Mouse (Mus musculus): ENCODE data around the gene Tmsb10. TPM values are rescaled to one million over a fixed set of nuclear protein-coding genes. Genes with fewer than 3 reads are reported as not detected.

The Tmsb10 gene
- 3,935 TPM for polyA plus RNA-seq (2017; shearing (Covaris generic))

DNA sequence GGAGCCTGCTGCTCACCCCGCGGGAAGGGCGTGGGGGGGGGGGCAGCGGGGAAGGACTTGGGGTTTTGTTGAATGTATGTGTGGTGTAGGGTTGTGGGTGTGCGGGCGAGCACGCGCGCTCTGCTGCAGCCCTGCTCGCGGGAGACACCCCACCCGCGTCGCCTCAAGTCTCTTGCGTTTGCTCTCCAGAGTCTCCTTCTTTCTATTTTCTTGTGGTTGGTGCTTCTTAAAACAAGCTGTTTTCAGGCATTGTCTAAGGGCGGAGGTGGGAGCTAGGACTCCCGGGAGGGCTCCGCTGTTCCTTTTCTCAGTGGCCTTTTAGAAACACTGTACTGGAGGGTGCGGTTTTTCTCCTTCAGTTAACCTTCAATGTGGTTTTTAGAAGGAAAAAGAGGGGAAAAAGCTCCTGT is at the start of gene Tmsb10:
Tmsb10 (minus strand) TSS at position 87 of the 410 bp plus-strand sequence.

Other genes with a start within 250 kb of the Tmsb10 start
- gene Tcf7l1, start 169.5 kb downstream of the Tmsb10 start, polyA plus RNA-seq (2017; shearing (Covaris generic)), result 1.0 TPM
- 9.8 TPM for gene Kcmf1, start 58.8 kb downstream of the Tmsb10 start, polyA plus RNA-seq (2017; shearing (Covaris generic))

All from inflammation-experienced regulatory T-cells, adult 16 weeks (primary cell).